Mouse (Mus musculus) urinary bladder, postnatal 10 days (tissue): ENCODE results near the gene Zfp273.
"Not testable (repeated sequence)": the region's sequence is repeated elsewhere in the genome, so short reads cannot be mapped to it uniquely, and the experiment has no call there.

Source experiments
- DNase-seq: peaks from one replicate; pipeline ENCODE4 v3.0.0; 2022; ENCODE audit warnings: low spot score

Gene Zfp273

DNA sequence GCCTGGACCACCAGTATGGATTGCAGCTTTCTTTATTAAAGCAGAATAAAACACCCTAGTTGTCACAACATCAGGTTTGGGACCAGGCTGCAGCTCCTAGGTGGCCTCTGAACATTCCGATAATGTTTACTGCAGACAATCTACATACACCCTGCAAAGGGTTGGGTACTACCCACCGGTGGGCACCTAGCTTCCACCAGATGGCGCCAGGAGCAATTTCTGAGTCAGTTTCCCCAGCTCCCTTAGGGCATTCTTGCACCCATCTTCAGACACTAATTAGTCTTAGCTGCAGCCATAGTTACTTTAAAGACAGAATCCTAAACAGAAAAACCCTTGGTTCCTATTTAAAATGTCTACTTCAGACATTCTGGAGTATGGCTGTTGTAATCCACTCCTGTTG is 54.4 kb downstream of the Zfp273 start:
- no peak for DNase-seq

DNA sequence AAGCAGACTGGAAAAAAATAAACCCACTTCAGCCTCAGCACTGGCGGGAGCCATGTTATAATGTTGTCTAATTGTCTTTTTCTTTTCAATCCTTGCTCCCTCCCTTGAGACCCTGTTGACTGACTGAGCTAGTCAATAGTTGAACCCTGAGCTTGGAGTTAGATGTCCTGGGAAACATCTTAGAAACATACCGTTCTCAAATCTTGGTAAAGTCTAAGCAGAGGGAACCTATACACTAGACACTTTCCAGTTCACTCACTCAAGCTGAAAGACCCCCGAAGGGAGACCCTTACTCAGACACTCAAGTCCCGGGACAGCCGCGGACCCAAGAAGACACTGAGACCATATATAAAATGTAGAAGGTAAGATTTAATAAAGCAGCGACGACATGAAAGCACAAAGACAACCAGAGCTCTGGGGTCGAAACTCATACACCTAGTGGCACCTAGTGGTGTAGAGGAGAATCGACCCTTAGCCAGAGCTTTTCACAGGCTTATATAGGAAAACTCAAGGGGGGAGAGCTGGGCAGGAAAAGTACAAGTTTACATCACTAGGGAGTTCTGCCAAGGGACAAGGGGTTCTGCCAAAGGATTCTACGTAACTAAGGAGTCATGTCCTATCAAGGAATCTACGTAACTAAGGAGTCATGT is 62.6 kb downstream of the Zfp273 start:
- DNase-seq, result not testable (repeated sequence)
